8 mouse cellular contexts compared by ENCODE assay signal in genomic region chr10:127049395-127050118, GRCm38 (mm10). TPM values are rescaled to one million over a fixed set of nuclear protein-coding genes. Genes with fewer than 3 reads are reported as not detected.
DNase-seq lines count a peak whose midpoint lies in the region; ATAC-seq and TF ChIP-seq lines count a peak whose summit lies in the region.

No protein-coding gene starts in this region.

- H3K27me3 ChIP-seq in lung, embryonic 16.5 days (ENCODE audit: control insufficient read depth, insufficient read depth, low read depth, low read length): peaks cover 46% of the 10 kb centered on the region
- peaks cover 51% of the 10 kb centered on the region for H3K27me3 ChIP-seq in forebrain, embryonic 12.5 days
- peaks cover 57% of the 10 kb centered on the region for H3K27me3 ChIP-seq in neural tube, embryonic 15.5 days (replicated peaks)

- H3K4me3 ChIP-seq in lung, embryonic 16.5 days (ENCODE audit: low read length): peak overlapping the region; percentile 21; the same call in 1 of the 2 replicates
- H3K4me3 ChIP-seq in forebrain, embryonic 12.5 days (replicated peaks): peak overlapping the region; percentile 10; the same call in 1 of the 2 replicates
- no peak overlapping the region for H3K4me3 ChIP-seq in neural tube, embryonic 15.5 days (replicated peaks)
- H3K4me3 ChIP-seq in left cerebral cortex, adult 2 months: no peak overlapping the region

- 3% methylated on average over 29 of the region's 29 CpGs for WGBS in lung, embryonic 16.5 days
- WGBS in forebrain, embryonic 12.5 days: 3% methylated on average over 29 of the region's 29 CpGs
- 2% methylated on average over 29 of the region's 29 CpGs for WGBS in neural tube, embryonic 15.5 days

- no peaks in the 10 kb centered on the region for H3K9me3 ChIP-seq in lung, embryonic 16.5 days (ENCODE audit: control insufficient read depth, low read length)
- H3K9me3 ChIP-seq in forebrain, embryonic 12.5 days: no peaks in the 10 kb centered on the region
- no peaks in the 10 kb centered on the region for H3K9me3 ChIP-seq in neural tube, embryonic 15.5 days (replicated peaks)

- intact Hi-C loops in left cerebral cortex, adult 2 months (cut with DNase I): no loop called here

- peaks cover 2% of the 10 kb centered on the region; the same call in 1 of the 2 replicates for H3K36me3 ChIP-seq in lung, embryonic 16.5 days (ENCODE audit: control insufficient read depth, insufficient read depth, low read length)
- H3K36me3 ChIP-seq in forebrain, embryonic 12.5 days (replicated peaks): peaks cover 18% of the 10 kb centered on the region
- peaks cover 21% of the 10 kb centered on the region for H3K36me3 ChIP-seq in neural tube, embryonic 15.5 days

- no peak for DNase-seq in lung, postnatal 25 days (ENCODE audit: low spot score)
- DNase-seq in kidney, postnatal 4 days: peak; percentile 35 to 58
- DNase-seq in gastrocnemius, adult 8-10 months (ENCODE audit: low spot score in 2 of 2): no peak
- no peak for DNase-seq in urinary bladder, postnatal 36 days (ENCODE audit: low spot score in 2 of 2)
- DNase-seq in left cerebral cortex, adult 2 months (ENCODE audit: extremely low spot score in 1 of 2, low spot score in 2 of 2): no peak

- peak; percentile 55; the same call in 1 of the 2 replicates for ATAC-seq in lung, embryonic 16.5 days (ENCODE audit: low read depth)
- ATAC-seq in forebrain, embryonic 12.5 days (ENCODE audit: low FRiP score): 0 out of 2 replicates have a peak, but pooled peaks have one; percentile 10
- ATAC-seq in neural tube, embryonic 15.5 days (ENCODE audit: low FRiP score): no peak

- H3K4me2 ChIP-seq in lung, embryonic 16.5 days (ENCODE audit: low read depth, low read length): peak overlapping the region; percentile 34
- H3K4me2 ChIP-seq in forebrain, embryonic 12.5 days: no peak overlapping the region
- H3K4me2 ChIP-seq in neural tube, embryonic 15.5 days: peak overlapping the region; percentile 4

- no peak; the same call in 1 of the 2 replicates for TF ChIP-seq CTCF in left cerebral cortex, adult 2 months (IDR thresholded peaks at IDR 0.05)

- H3K4me1 ChIP-seq in lung, embryonic 16.5 days (replicated peaks; ENCODE audit: control insufficient read depth, insufficient read depth, low read length): peaks cover 2% of the 10 kb centered on the region; the same call in 1 of the 2 replicates
- H3K4me1 ChIP-seq in forebrain, embryonic 12.5 days: peaks cover 10% of the 10 kb centered on the region; the same call in 1 of the 2 replicates
- H3K4me1 ChIP-seq in neural tube, embryonic 15.5 days: peaks cover 12% of the 10 kb centered on the region

- H3K27ac ChIP-seq in lung, embryonic 16.5 days (ENCODE audit: low read length): no peak overlapping the region
- no peak overlapping the region for H3K27ac ChIP-seq in forebrain, embryonic 12.5 days
- no peak overlapping the region for H3K27ac ChIP-seq in neural tube, embryonic 15.5 days (replicated peaks)
- no peak overlapping the region for H3K27ac ChIP-seq in left cerebral cortex, adult 2 months

- H3K9ac ChIP-seq in lung, embryonic 16.5 days (ENCODE audit: low read length): no peak overlapping the region
- 0 out of 2 replicates have a peak overlapping the region, but pooled peaks have one; percentile 0 for H3K9ac ChIP-seq in forebrain, embryonic 12.5 days
- H3K9ac ChIP-seq in neural tube, embryonic 15.5 days (replicated peaks): no peak overlapping the region; the same call in 1 of the 2 replicates

RNA-seq across cellular contexts. Expression of gene Cyp27b1, which starts 1.5 kb away (rescaled TPM):
- polyA plus RNA-seq in lung, embryonic 16.5 days (2015; fragmentation: Nextera tagmentation; extraction: Ambion mirVana): 0.11 and 0.38 TPM in 2 replicates
- 0.10 and 0.28 TPM in 2 replicates for polyA plus RNA-seq in forebrain, embryonic 12.5 days (2016; fragmentation: Nextera tagmentation; extraction: Ambion mirVana)
- 0.11 and 0.14 TPM in 2 replicates for polyA plus RNA-seq in neural tube, embryonic 15.5 days (2015; fragmentation: Nextera tagmentation; extraction: Ambion mirVana)
- total RNA-seq in gastrocnemius, adult 8-10 months (2022): not detected
- under 1 TPM; 0.36 to 0.77 TPM for total RNA-seq in left cerebral cortex, adult 2 months (2021)

RNA-seq across cellular contexts. Expression of gene Eef1akmt3, which starts 8.2 kb away (rescaled TPM):
- 0.29 and 0.36 TPM in 2 replicates for polyA plus RNA-seq in lung, embryonic 16.5 days (2015; fragmentation: Nextera tagmentation; extraction: Ambion mirVana)
- polyA plus RNA-seq in forebrain, embryonic 12.5 days (2016; fragmentation: Nextera tagmentation; extraction: Ambion mirVana): 0.14 and 0.20 TPM in 2 replicates
- 0.27 and 0.51 TPM in 2 replicates for polyA plus RNA-seq in neural tube, embryonic 15.5 days (2015; fragmentation: Nextera tagmentation; extraction: Ambion mirVana)
- total RNA-seq in gastrocnemius, adult 8-10 months (2022): not detected
- under 1 TPM in 1 of 2 experiments, not detected in 1; 0.21 TPM for total RNA-seq in left cerebral cortex, adult 2 months (2021)

RNA-seq across cellular contexts. Expression of gene Mettl1, which starts 8.3 kb away (rescaled TPM):
- polyA plus RNA-seq in lung, embryonic 16.5 days (2015; fragmentation: Nextera tagmentation; extraction: Ambion mirVana): 37.5 and 39.9 TPM in 2 replicates
- polyA plus RNA-seq in forebrain, embryonic 12.5 days (2016; fragmentation: Nextera tagmentation; extraction: Ambion mirVana): 31.4 and 35.5 TPM in 2 replicates
- polyA plus RNA-seq in neural tube, embryonic 15.5 days (2015; fragmentation: Nextera tagmentation; extraction: Ambion mirVana): 24.3 and 29.6 TPM in 2 replicates
- total RNA-seq in gastrocnemius, adult 8-10 months (2022): 10 to 100 TPM in 1 of 4 experiments, 1 to 10 TPM in 3; 8.6 to 12.4 (median 9.6) TPM
- total RNA-seq in left cerebral cortex, adult 2 months (2021): 10 to 100 TPM; 10.1 to 12.3 TPM

RNA-seq across cellular contexts. Expression of gene March9, which starts 10.4 kb away (rescaled TPM):
- 0.46 and 0.53 TPM in 2 replicates for polyA plus RNA-seq in lung, embryonic 16.5 days (2015; fragmentation: Nextera tagmentation; extraction: Ambion mirVana)
- 3.9 and 4.2 TPM in 2 replicates for polyA plus RNA-seq in forebrain, embryonic 12.5 days (2016; fragmentation: Nextera tagmentation; extraction: Ambion mirVana)
- polyA plus RNA-seq in neural tube, embryonic 15.5 days (2015; fragmentation: Nextera tagmentation; extraction: Ambion mirVana): 5.9 and 7.4 TPM in 2 replicates
- 1 to 10 TPM in 1 of 4 experiments, under 1 TPM in 3; 0.17 to 1.3 (median 0.76) TPM for total RNA-seq in gastrocnemius, adult 8-10 months (2022)
- 10 to 100 TPM; 18.1 to 22.5 TPM for total RNA-seq in left cerebral cortex, adult 2 months (2021)

RNA-seq across cellular contexts. Expression of gene Cdk4, which starts 13.8 kb away (rescaled TPM):
- polyA plus RNA-seq in lung, embryonic 16.5 days (2015; fragmentation: Nextera tagmentation; extraction: Ambion mirVana): 1,550 and 1,646 TPM in 2 replicates
- 2,431 and 2,450 TPM in 2 replicates for polyA plus RNA-seq in forebrain, embryonic 12.5 days (2016; fragmentation: Nextera tagmentation; extraction: Ambion mirVana)
- 551 and 796 TPM in 2 replicates for polyA plus RNA-seq in neural tube, embryonic 15.5 days (2015; fragmentation: Nextera tagmentation; extraction: Ambion mirVana)
- total RNA-seq in gastrocnemius, adult 8-10 months (2022): 10 to 100 TPM; 41.3 to 46.4 (median 43.8) TPM
- total RNA-seq in left cerebral cortex, adult 2 months (2021): 10 to 100 TPM; 74.4 to 75.2 TPM

Comparison
In these comparisons a context has a peak if more than half of its experiments do, and no peak if none do; other contexts are left out.
1. H3K4me3 ChIP-seq: peak in lung, embryonic 16.5 days (single experiment) and forebrain, embryonic 12.5 days (single experiment); none in neural tube, embryonic 15.5 days (single experiment) and left cerebral cortex, adult 2 months (single experiment).
2. DNase-seq: peak in kidney, postnatal 4 days (2 of 2); none in lung, postnatal 25 days (single experiment), gastrocnemius, adult 8-10 months (0 of 2), urinary bladder, postnatal 36 days (0 of 2) and left cerebral cortex, adult 2 months (0 of 2).